Mouse (Mus musculus) olfactory bulb, adult 2 months (tissue): Measurements from ENCODE around the gene Mocs1.

Experiments
- CTCF ChIP-seq: fragments of 200-500 bp; IDR thresholded peaks from 2 replicates; pipeline ENCODE4 v1.5.1; 2012; ENCODE audit warnings: low read depth, mild to moderate bottlenecking, low read length, moderate library complexity; ENCODE audit not compliant: insufficient read depth
- POLR2A ChIP-seq: fragments of 200-500 bp; IDR thresholded peaks from 2 replicates; pipeline ENCODE4 v1.6.1; 2012; ENCODE audit warnings: mild to moderate bottlenecking, low read depth, low read length, moderate library complexity; ENCODE audit not compliant: insufficient read depth

DNA sequence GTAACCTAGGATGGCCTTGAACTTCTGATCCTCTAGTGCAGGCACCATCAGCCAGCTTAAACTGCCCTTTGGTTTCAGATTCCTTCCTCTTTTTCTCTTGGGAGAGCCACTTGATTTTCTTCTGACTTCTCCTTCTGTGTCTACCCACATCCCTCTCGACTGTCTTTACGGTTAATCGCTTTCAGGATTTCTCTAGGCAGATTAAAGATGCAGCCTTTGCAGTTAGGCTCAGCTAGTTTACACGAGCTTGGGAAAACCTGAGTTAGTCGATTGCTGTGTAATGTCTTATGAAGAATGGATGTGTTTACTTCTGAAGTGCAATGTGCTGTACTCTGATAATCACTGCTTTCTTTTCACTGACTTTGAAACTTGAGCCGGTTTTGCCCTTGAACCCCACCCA is 8.5 kb downstream of the Mocs1 start:
- TF ChIP-seq CTCF (no peak), POLR2A (no peak)
